Mouse (Mus musculus) WW6 (cell line): ENCODE data around the gene Mpz.
"Not testable (repeated sequence)": the region's sequence is repeated elsewhere in the genome, so short reads cannot be mapped to it uniquely, and the experiment has no call there.

ENCODE experiments used
- DNase-seq: peaks from one replicate; pipeline ENCODE4 v3.0.0-alpha.2; 2013; ENCODE audit warnings: low read depth, low spot score

Mpz gene

GRCm38 (mm10) chr1:171129251-171129650 is 21.3 kb upstream of the Mpz start:
- DNase-seq: no peak

DNA sequence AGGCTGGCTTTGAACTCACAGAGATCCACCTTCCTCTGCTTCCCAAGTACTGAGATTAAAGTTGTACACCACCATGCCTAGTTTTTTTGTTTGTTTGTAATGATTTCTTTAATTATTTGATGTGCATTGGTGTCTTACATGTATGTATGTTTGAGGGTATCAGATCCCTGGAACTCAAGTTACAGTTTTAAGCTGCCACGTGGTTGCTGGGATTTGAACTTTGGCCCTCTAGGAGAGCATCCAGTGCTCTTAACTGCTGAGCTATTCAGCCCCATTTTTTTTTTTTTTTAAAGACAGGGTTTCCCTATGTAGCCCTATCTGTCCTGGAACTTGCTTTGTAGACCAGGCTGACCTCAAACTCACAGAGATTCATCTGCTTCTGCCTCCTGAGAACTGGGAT is 19.5 kb upstream of the Mpz start:
- no peak for DNase-seq

DNA sequence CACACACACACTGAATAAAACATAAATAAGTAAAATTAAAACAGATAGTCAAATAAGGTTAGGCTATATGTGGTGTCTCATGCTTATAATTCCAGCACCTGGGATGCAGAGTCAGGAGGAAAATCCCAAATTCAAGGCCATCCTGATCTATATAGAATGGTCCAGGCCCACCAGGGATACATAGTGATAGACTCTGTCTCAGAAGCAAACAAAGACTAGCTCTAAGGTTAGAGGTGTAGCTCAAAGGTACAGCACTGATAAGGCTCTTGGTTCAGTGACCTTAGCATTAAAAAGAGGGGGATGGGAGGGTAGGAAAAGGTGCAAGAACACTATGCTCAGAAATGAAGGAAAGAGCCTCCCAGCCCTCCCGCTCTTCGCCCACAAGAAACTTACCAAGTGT is 14.9 kb upstream of the Mpz start:
- no peak for DNase-seq

GRCm38 (mm10) chr1:171137486-171138155 is 12.9 kb upstream of the Mpz start:
- DNase-seq: peak; percentile 73

GRCm38 (mm10) chr1:171142981-171143380 is 7.5 kb upstream of the Mpz start:
- DNase-seq: not testable (repeated sequence)

DNA sequence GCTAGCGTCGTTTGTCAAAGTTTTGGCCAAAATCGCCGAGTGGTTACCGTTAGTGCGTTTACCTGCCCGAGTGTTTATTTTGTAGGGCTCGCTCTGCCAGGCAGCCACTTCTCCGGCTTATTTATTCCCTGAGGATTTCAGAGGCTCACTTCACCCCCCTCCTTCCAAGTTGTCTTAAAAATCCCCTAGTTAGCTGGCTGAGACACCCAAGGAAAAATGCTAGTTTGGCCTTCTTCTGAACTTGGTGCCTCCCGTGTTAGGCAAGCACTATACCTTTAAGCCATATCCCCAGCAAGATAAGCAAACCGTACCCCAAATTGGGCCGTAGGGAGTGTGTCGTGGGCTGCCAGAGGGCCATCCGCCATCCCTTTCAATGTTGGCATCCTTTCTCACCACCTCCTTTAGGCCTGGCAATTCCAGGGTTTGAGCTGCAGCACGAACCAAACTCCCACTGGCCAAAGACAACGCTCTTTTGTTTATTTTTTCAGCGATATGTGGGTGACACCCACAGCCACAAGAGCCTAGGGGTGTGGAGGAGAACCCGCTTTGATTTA is 404 bp downstream of the Mpz start:
- no peak for DNase-seq

- DNase-seq: no peak
Observed at GRCm38 (mm10) chr1:171151966-171152365, 1.5 kb downstream of the Mpz start.

- no peak for DNase-seq
Observed at GRCm38 (mm10) chr1:171156644-171157043, 6.1 kb downstream of the Mpz start.

- no peak for DNase-seq
Observed at GRCm38 (mm10) chr1:171157965-171158364, 7.5 kb downstream of the Mpz start.

DNA sequence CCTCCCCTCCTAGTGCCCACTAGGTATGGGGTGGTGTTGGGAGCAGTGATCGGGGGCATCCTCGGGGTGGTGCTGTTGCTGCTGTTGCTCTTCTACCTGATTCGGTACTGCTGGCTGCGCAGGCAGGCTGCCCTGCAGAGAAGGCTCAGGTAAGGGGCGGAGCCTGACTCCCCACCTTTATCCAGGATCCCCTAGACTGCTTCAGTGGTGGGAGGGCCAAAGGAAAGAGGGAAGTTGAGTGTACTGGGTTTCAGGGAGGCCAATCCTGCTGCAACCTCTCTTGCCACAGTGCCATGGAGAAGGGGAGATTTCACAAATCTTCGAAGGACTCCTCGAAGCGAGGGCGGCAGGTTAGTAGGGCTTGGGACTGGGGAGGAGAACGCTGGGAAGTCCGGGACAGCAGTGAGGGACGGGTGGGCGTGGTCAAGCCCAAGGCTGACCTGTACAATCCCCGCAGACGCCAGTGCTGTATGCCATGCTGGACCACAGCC is 9.0 kb downstream of the Mpz start:
- DNase-seq: no peak

DNA sequence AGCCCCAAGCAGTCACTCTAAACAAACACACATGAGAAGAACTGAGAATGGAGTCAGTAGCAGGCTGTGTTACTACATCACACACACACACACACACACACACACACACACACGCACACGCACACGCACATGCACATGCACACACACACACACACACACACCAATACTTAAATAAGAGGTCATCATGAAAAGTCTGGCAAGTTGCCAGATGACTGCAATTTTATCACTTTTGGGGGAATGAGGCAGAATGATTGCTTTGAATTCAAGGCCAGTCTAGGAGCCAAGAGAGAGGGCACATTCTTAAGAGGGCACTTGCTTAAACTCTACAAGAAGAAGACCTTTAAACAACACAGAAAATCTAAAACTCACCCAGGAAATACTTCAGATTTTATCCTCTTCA is 12.0 kb downstream of the Mpz start:
- DNase-seq: no peak

GRCm38 (mm10) chr1:171164258-171164657 is 13.7 kb downstream of the Mpz start:
- DNase-seq: no peak

DNA sequence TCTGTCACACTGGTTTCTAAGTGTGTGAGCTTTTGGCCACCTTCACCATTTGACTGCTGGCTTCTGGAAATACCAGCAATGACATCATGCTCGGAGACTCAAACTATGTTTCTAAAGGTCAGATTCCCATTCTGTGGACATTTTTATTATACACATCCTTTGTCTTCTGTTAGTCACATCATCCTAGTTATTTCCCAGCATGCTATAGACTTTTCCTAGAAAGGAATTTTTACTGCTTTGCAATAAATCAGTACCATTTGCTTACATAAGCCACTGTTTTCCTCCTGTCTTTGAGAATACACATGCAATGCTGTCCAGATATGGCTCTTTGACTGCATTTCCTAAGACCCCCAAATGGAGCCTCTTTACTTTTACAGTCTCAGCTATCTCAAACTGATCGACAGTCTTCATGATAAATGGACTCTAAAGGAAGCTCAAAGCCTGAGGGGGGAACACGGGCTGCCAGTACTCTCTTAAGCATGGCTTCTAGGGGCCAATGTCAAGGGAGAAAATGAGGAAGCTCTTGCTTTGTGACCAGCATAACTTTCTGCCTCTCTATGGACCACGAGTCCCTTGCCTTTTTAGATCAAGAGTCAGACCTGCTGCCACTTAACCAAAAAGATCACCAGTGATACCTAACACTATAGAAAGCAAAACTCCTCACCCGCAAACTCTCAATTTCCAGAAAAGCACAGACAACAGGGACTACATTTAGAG is 15.3 kb downstream of the Mpz start:
- no peak for DNase-seq

GRCm38 (mm10) chr1:171168906-171169305 is 18.4 kb downstream of the Mpz start:
- DNase-seq: no peak

GRCm38 (mm10) chr1:171169913-171170312 is 19.4 kb downstream of the Mpz start:
- DNase-seq: no peak

- no peak for DNase-seq
Observed at GRCm38 (mm10) chr1:171171138-171171537, 20.6 kb downstream of the Mpz start.

GRCm38 (mm10) chr1:171172779-171173178 is 22.3 kb downstream of the Mpz start:
- DNase-seq: no peak

DNA sequence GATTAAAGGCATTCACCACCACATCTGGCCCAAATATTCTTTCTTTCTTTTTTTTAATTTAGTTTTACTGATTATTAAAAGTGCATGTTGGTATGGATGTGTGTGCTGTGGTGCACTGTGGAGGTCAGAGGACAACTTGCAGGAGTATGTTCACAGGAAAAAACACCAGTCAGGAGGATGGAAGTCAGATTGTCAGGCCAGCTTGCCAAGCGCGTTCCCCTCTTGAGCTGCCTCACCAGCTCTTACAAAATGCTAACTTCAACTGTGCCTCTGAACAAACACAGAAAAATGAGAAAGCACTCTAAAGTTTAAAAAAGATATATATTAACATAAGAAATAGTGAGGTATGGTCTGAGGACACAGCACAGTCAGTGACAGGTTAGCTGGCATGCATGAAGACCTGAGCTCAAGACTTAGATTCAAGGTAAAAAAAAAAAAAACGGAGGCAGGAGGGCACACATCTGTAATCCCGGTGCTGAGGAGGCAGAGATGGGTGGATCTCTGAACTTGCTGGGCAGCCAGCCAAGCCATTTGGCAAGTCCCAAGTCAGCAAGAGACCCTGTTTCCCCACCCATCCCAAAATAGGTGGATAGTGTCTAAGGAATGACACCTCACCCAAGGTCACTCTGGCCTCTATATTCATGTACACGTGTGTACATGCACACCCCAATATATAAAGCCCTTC is 29.1 kb downstream of the Mpz start:
- no peak for DNase-seq

- DNase-seq: no peak
Observed at GRCm38 (mm10) chr1:171183025-171183424, 32.5 kb downstream of the Mpz start.

DNA sequence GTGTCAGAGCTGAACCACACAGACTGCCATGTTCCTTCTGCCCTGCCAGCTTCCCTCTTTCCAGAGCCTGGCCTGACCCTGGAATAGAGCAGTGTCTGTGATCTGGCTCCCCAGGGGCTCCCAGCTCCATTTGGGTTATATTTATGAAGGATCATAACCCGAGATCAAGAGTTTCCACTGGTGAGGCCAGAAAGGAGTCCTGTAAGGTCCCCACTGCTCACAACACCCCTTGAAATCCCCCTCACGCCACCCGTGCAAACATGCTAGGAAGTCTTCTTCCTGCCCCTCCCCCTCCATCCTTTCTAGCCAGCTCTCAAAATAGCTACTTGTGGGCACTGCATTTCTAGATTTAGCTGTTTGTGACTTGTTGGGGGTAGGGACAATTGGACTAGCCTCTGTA is 33.1 kb downstream of the Mpz start:
- DNase-seq: no peak

GRCm38 (mm10) chr1:171184314-171184713 is 33.8 kb downstream of the Mpz start:
- DNase-seq: no peak

DNA sequence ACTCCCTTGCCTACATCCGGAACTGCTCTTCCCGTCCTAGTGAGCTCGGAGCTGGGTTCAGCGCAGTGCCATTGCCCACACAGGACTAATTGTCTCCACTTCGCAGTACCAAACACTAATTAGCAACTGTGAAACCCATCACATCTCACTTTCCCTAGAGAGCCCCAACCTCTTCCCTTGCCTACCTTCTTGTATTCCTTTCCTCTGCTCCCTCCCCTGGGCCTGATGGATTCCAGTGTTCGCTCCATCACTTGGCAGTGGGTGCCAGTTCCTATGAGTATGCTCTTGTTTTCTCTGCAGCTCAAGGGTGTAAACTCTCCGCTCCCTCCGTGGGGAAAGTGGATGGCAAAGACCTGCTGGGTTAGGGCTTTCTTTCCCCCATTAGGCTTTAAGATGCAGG is 35.1 kb downstream of the Mpz start:
- no peak for DNase-seq
